Mouse (Mus musculus): ENCODE measurements around the gene Tmem184c.

Tmem184c gene

GRCm38 (mm10) chr8:77549881-77550580 is 60.5 kb downstream of the Tmem184c start:
- in situ Hi-C loops (cut with MboI; ENCODE audit: low pct_unique_long_range_greater_than_20kb in 1 of 2, low sequenced_read_pairs in 2 of 2, unreplicated experiment in 1 of 2), result no loop called here

- in situ Hi-C loops (cut with MboI; ENCODE audit: low pct_unique_long_range_greater_than_20kb in 1 of 2, low sequenced_read_pairs in 2 of 2, unreplicated experiment in 1 of 2), result no loop called here
Observed at GRCm38 (mm10) chr8:77549121-77549706, 61.3 kb downstream of the Tmem184c start, which contains the start of gene Prmt9. Gene Prmt9, plus strand, starts transcription at chr8:77549397.
